Mouse (Mus musculus): ENCODE measurements around the gene Loxl4.

The Loxl4 gene

GRCm38 (mm10) chr19:42566283-42567019, 46.2 kb downstream of the Loxl4 start:
- DNase-seq (ENCODE audit: low spot score) = no peak

- no peak for DNase-seq (ENCODE audit: low spot score)
Observed at GRCm38 (mm10) chr19:42563726-42564270, 48.8 kb downstream of the Loxl4 start.

GRCm38 (mm10) chr19:42562981-42563380, 49.6 kb downstream of the Loxl4 start:
- DNase-seq (ENCODE audit: low spot score) = no peak

GRCm38 (mm10) chr19:42561991-42562390, 50.6 kb downstream of the Loxl4 start:
- DNase-seq (ENCODE audit: low spot score) = no peak

GRCm38 (mm10) chr19:42558701-42559100, 53.9 kb downstream of the Loxl4 start:
- DNase-seq (ENCODE audit: low spot score) = no peak

Data from embryo, embryonic 10.5 days (tissue).